Mouse (Mus musculus) midbrain, embryonic 12.5 days (tissue): ENCODE results near the gene Slk. TPM values are rescaled to one million over a fixed set of nuclear protein-coding genes. Genes with fewer than 3 reads are reported as not detected.

ENCODE experiments used
- ATAC-seq: fragments of 200-750 bp; cut with Nextera tagmentation; 2 replicates; pipeline ENCODE4 v1.8.0; 2017; ENCODE audit warnings: low read depth, moderate TSS enrichment, moderate library complexity; ENCODE audit not compliant: low FRiP score
- H3K27ac ChIP-seq: fragments of 300-500 bp; sonication (generic); replicated peaks from 2 replicates; pipeline ENCODE4 v1.5.1; 2016; ENCODE audit warnings: mild to moderate bottlenecking
- H3K27me3 ChIP-seq: fragments of 300-500 bp; sonication (generic); 2 replicates; pipeline ENCODE4 v1.6.1; 2016; ENCODE audit warnings: mild to moderate bottlenecking
- H3K36me3 ChIP-seq: fragments of 300-500 bp; sonication (generic); 2 replicates; pipeline ENCODE4 v1.6.1; 2016
- H3K4me1 ChIP-seq: fragments of 300-500 bp; sonication (generic); 2 replicates; pipeline ENCODE4 v1.6.1; 2016
- H3K4me2 ChIP-seq: fragments of 300-500 bp; sonication (generic); replicated peaks from 2 replicates; pipeline ENCODE4 v1.6.1; 2016; ENCODE audit warnings: mild to moderate bottlenecking, moderate library complexity
- H3K4me3 ChIP-seq: fragments of 300-500 bp; sonication (generic); 2 replicates; pipeline ENCODE4 v1.5.1; 2016; ENCODE audit warnings: mild to moderate bottlenecking
- H3K9ac ChIP-seq: fragments of 300-500 bp; sonication (generic); replicated peaks from 2 replicates; pipeline ENCODE4 v1.6.1; 2016; ENCODE audit warnings: mild to moderate bottlenecking, moderate library complexity
- H3K9me3 ChIP-seq: fragments of 300-500 bp; sonication (generic); 2 replicates; pipeline ENCODE4 v1.6.1; 2016; ENCODE audit warnings: mild to moderate bottlenecking
- WGBS: fragments of 180-500 bp; shearing (Covaris S2); methylation state at CpG from one replicate; pipeline ENCODE4 v1.1.7; 2016; 5-methylcytosine and 5-hydroxymethylcytosine counted together
- polyA plus RNA-seq: library from polyadenylated mRNA; unstranded; fragments of >200 nt; fragmentation: Nextera tagmentation; extraction: Ambion mirVana; gene quantifications from 2 replicates; pipeline ENCODE4 v1.2.1, GENCODE M21; 2016

The Slk gene
- 9.0 and 10.6 TPM in 2 replicates for polyA plus RNA-seq

GRCm38 (mm10) chr19:47579225-47579787, at the start of gene Slk:
TSS of gene Slk (plus strand) at chr19:47579678.
- Histone ChIP-seq H3K4me3 (peak within 1 kb of the TSS; percentile 93), H3K36me3 (no peaks in the 10 kb centered on the region), H3K27me3 (peaks cover 13% of the 10 kb centered on the region), H3K9me3 (no peaks in the 10 kb centered on the region), H3K4me1 (peaks cover 23% of the 10 kb centered on the region), H3K27ac (peak within 1 kb of the TSS; percentile 92), H3K9ac (peak within 1 kb of the TSS; percentile 94), H3K4me2 (peak within 1 kb of the TSS; percentile 82)
- ATAC-seq: peak; percentile 93
- WGBS: under 1% methylated on average over 50 of the region's 83 CpGs

GRCm38 (mm10) chr19:47531309-47531708, 48.2 kb upstream of the Slk start:
- no peak overlapping the region for H3K4me2 ChIP-seq
- no peak overlapping the region for H3K9ac ChIP-seq
- no peak for ATAC-seq
- H3K36me3 ChIP-seq: peaks cover 25% of the 10 kb centered on the region
- H3K27ac ChIP-seq: no peak overlapping the region
- no peaks in the 10 kb centered on the region for H3K27me3 ChIP-seq
- H3K4me3 ChIP-seq: no peak overlapping the region
- H3K4me1 ChIP-seq: peaks cover 15% of the 10 kb centered on the region
- 0 out of 2 replicates have a peak, but pooled peaks cover 7% of the 10 kb centered on the region for H3K9me3 ChIP-seq
- 64% methylated on average over 5 of the region's 5 CpGs for WGBS

- H3K36me3 ChIP-seq: peaks cover 22% of the 10 kb centered on the region
- no peak for ATAC-seq
- WGBS: 89% methylated on average over 3 of the region's 3 CpGs
- H3K27me3 ChIP-seq: no peaks in the 10 kb centered on the region
- no peak overlapping the region for H3K9ac ChIP-seq
- no peak overlapping the region for H3K4me2 ChIP-seq
- no peak overlapping the region for H3K4me3 ChIP-seq
- H3K4me1 ChIP-seq: peaks cover 18% of the 10 kb centered on the region
- H3K27ac ChIP-seq: no peak overlapping the region
- H3K9me3 ChIP-seq: 0 out of 2 replicates have a peak, but pooled peaks cover 7% of the 10 kb centered on the region
These were observed 47.0 kb upstream of the Slk start for GRCm38 (mm10) chr19:47532449-47532848.

GRCm38 (mm10) chr19:47534131-47534530, 45.3 kb upstream of the Slk start:
- Histone ChIP-seq H3K4me2 (no peak overlapping the region), H3K27ac (no peak overlapping the region), H3K9ac (no peak overlapping the region), H3K36me3 (peaks cover 13% of the 10 kb centered on the region; the same call in 1 of the 2 replicates), H3K9me3 (0 out of 2 replicates have a peak, but pooled peaks cover 7% of the 10 kb centered on the region), H3K4me1 (peaks cover 18% of the 10 kb centered on the region), H3K27me3 (peaks cover 6% of the 10 kb centered on the region; the same call in 1 of the 2 replicates), H3K4me3 (no peak overlapping the region)
- ATAC-seq: no peak
- WGBS: 91% methylated on average over 1 of the region's 1 CpGs

DNA sequence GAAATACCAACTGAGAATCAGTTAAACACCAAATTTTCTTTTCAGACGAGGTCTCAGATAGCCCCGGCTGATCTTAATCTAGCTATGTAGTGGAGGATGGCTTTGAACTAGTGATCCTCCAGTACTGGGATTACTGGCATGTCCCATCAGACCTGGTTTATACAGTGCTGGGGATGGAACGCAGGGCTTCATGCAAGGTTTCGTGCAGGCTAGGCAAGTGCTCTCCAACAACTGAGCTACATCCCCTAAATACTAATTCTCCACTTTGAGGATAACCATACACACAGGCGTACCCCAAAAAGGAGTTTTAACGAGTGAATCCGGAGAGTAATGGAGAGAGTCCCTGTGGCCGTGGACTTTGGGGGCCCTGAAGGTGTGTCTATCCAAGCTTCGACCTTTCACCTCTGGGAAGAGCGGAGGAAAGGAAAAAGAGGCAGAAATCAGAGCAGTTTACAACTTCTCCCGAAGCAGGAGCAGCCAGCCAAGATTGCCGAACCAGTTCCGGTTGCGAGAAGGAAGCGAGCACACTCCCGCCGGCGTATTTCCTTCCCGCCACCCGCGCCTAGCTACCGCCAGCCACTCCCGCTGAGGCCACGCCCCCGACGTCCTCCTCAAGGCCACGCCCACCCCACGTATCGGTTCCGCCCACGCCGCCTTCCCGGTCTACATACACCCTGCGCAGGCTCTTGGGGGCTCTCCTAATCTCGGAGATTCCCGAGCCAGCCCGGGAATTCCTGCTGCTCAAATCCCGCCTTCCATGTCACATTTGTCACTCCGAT, 42.8 kb upstream of the Slk start:
- peak; percentile 98 for ATAC-seq
- Histone ChIP-seq H3K4me2 (peak overlapping the region; percentile 68), H3K27me3 (peaks cover 6% of the 10 kb centered on the region; the same call in 1 of the 2 replicates), H3K9ac (peak overlapping the region; percentile 63), H3K27ac (peak overlapping the region; percentile 67), H3K36me3 (peaks cover 9% of the 10 kb centered on the region; the same call in 1 of the 2 replicates), H3K4me3 (peak overlapping the region; percentile 63), H3K9me3 (0 out of 2 replicates have a peak, but pooled peaks cover 7% of the 10 kb centered on the region), H3K4me1 (peaks cover 14% of the 10 kb centered on the region)
- 5% methylated on average over 38 of the region's 39 CpGs for WGBS

GRCm38 (mm10) chr19:47537300-47537792, 42.1 kb upstream of the Slk start, which contains the start of gene Stn1:
TSS of gene Stn1 (minus strand) at chr19:47537507.
- Histone ChIP-seq H3K36me3 (peaks cover 8% of the 10 kb centered on the region; the same call in 1 of the 2 replicates), H3K4me3 (peak within 1 kb of the TSS; percentile 63), H3K4me2 (peak within 1 kb of the TSS; percentile 68), H3K9me3 (0 out of 2 replicates have a peak, but pooled peaks cover 6% of the 10 kb centered on the region), H3K27ac (peak within 1 kb of the TSS; percentile 67), H3K9ac (peak within 1 kb of the TSS; percentile 63), H3K4me1 (peaks cover 18% of the 10 kb centered on the region), H3K27me3 (peaks cover 6% of the 10 kb centered on the region; the same call in 1 of the 2 replicates)
- peak; percentile 21 for ATAC-seq
- WGBS: 6% methylated on average over 10 of the region's 10 CpGs

DNA sequence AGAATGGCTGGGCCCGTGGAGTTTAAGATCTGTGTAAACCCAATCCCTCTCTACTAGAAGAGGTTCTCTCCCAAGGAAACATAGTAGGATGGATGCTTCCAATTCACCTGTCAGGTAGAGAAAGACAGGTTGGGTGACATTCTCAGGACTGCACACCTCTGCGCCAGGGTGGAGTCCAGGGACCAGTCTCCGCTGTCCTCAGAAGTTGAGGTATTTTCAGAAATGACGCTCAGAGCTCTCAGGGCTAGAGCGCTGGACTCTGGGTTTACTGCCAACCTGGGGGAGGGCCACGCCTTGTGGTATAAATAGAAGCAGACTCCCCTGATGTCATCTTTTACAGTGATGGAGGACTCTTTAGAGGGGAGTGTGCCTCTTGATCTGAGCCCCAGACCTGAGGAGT, 41.6 kb upstream of the Slk start:
- Histone ChIP-seq H3K27ac (no peak overlapping the region), H3K36me3 (0 out of 2 replicates have a peak, but pooled peaks cover 3% of the 10 kb centered on the region), H3K4me2 (peak overlapping the region; percentile 68), H3K4me1 (peaks cover 18% of the 10 kb centered on the region), H3K4me3 (no peak overlapping the region), H3K9ac (no peak overlapping the region), H3K9me3 (0 out of 2 replicates have a peak, but pooled peaks cover under 1% of the 10 kb centered on the region), H3K27me3 (peaks cover 6% of the 10 kb centered on the region; the same call in 1 of the 2 replicates)
- 83% methylated on average over 6 of the region's 6 CpGs for WGBS
- no peak for ATAC-seq

GRCm38 (mm10) chr19:47538801-47539200, 40.7 kb upstream of the Slk start:
- Histone ChIP-seq H3K27me3 (peaks cover 6% of the 10 kb centered on the region; the same call in 1 of the 2 replicates), H3K9ac (no peak overlapping the region), H3K36me3 (no peaks in the 10 kb centered on the region), H3K4me3 (no peak overlapping the region), H3K9me3 (no peaks in the 10 kb centered on the region), H3K4me1 (peaks cover 18% of the 10 kb centered on the region), H3K4me2 (no peak overlapping the region), H3K27ac (no peak overlapping the region)
- no peak for ATAC-seq
- 26% methylated on average over 6 of the region's 6 CpGs for WGBS

- no peaks in the 10 kb centered on the region for H3K36me3 ChIP-seq
- no peak overlapping the region for H3K4me3 ChIP-seq
- peaks cover 6% of the 10 kb centered on the region; the same call in 1 of the 2 replicates for H3K27me3 ChIP-seq
- no peaks in the 10 kb centered on the region for H3K9me3 ChIP-seq
- no peak for ATAC-seq
- H3K4me1 ChIP-seq: 0 out of 2 replicates have a peak, but pooled peaks cover 3% of the 10 kb centered on the region
- H3K27ac ChIP-seq: no peak overlapping the region
- H3K4me2 ChIP-seq: no peak overlapping the region
- no peak overlapping the region for H3K9ac ChIP-seq
- WGBS: 80% methylated on average over 7 of the region's 7 CpGs
These were observed 37.0 kb upstream of the Slk start for GRCm38 (mm10) chr19:47542441-47542840.

DNA sequence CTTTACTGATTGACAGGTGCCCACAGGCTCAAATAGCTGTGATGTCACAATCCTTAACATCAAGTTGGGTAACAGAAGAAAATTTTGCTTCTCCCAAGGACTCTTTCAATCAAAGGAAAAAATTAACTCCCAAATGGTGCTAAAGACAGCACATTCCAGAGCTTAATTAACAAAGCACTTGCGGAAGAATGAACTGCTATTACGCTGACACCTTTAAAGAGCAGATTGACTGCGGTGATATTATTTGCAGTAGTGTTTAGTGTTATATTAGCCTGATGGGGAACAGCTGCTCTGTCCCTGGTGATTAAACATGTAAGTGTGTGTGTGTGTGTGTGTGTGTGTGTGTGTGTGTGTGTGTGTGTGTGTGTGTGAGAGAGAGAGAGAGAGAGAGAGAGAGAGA, 34.4 kb upstream of the Slk start:
- Histone ChIP-seq H3K27me3 (no peaks in the 10 kb centered on the region), H3K4me2 (no peak overlapping the region), H3K36me3 (no peaks in the 10 kb centered on the region), H3K9ac (no peak overlapping the region), H3K4me3 (no peak overlapping the region), H3K9me3 (no peaks in the 10 kb centered on the region), H3K4me1 (0 out of 2 replicates have a peak, but pooled peaks cover 3% of the 10 kb centered on the region), H3K27ac (no peak overlapping the region)
- 71% methylated on average over 3 of the region's 3 CpGs for WGBS
- ATAC-seq: no peak

DNA sequence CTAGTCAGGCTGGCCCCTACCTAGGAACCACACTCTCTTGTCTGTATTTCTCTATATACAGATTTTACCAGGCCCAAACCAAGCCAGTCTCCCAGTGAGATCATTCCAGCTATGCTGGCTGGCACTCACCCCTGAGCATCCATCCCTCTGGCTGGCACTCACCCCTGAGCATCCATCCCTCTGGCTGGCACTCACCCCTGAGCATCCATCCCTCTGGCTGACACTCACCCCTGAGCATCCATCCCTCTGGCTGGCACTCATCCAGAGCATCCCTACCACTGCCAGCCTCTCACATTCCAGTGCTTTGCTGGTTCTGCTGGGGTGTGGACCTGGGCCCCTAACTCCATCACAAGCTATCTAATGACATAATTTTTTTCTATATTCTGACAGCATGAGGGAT, 34.0 kb upstream of the Slk start:
- Histone ChIP-seq H3K36me3 (no peaks in the 10 kb centered on the region), H3K4me2 (no peak overlapping the region), H3K27me3 (no peaks in the 10 kb centered on the region), H3K27ac (no peak overlapping the region), H3K9me3 (no peaks in the 10 kb centered on the region), H3K4me1 (0 out of 2 replicates have a peak, but pooled peaks cover 3% of the 10 kb centered on the region), H3K4me3 (no peak overlapping the region), H3K9ac (no peak overlapping the region)
- ATAC-seq: no peak
